In genomic region chr1:149840961-149841416, GRCm38 (mm10) we compare ENCODE assay signal across 28 mouse cellular contexts.
DNase-seq lines count a peak whose midpoint lies in the region; ATAC-seq lines count a peak whose summit lies in the region.
"Had no signal": no experiment of that assay in that cellular context is flagged by ENCODE, and none has a peak within 500 bp of the region (broad histone marks: within the 10 kb centered on the region; RNA-seq: fewer than 3 reads in every experiment).

No protein-coding gene starts in this region.

- H3K4me1 ChIP-seq in limb, embryonic 10.5 days: no peaks in the 10 kb centered on the region
- H3K4me1 ChIP-seq: embryonic facial prominence, embryonic 10.5 days; embryonic facial prominence, embryonic 15.5 days; forebrain, embryonic 12.5 days; hindbrain, embryonic 13.5 days; lung, embryonic 15.5 days; midbrain, embryonic 13.5 days; neural tube, embryonic 15.5 days had no signal

- H3K9me3 ChIP-seq in limb, embryonic 10.5 days (replicated peaks): no peaks in the 10 kb centered on the region
- H3K9me3 ChIP-seq: embryonic facial prominence, embryonic 10.5 days; embryonic facial prominence, embryonic 15.5 days; forebrain, embryonic 12.5 days; hindbrain, embryonic 13.5 days; lung, embryonic 15.5 days; midbrain, embryonic 13.5 days; neural tube, embryonic 15.5 days had no signal

- peak; percentile 95 for ATAC-seq in megakaryocyte, adult 5-6 weeks (ENCODE audit: poor library complexity, severe bottlenecking)
- ATAC-seq: forebrain, postnatal 0 days; intestine, embryonic 16.5 days; midbrain, embryonic 13.5 days had no signal

- peak; percentile 42 for DNase-seq in layer of hippocampus, adult 9-11 months
- no peak for DNase-seq in layer of hippocampus, postnatal 36 days
- DNase-seq in spleen, postnatal 36 days (ENCODE audit: low spot score in 2 of 2): peak; percentile 4 to 9
- DNase-seq in spleen, adult 12 weeks (ENCODE audit: low spot score): no peak
- DNase-seq in gastrocnemius, adult 18-20 months (ENCODE audit: low spot score): no peak
- no peak for DNase-seq in thymus, postnatal 36 days
- DNase-seq in limb, embryonic 10.5 days (ENCODE audit: low spot score): no peak
- DNase-seq: adrenal gland, postnatal 25 days; cerebellum, adult 2 months; cerebellum, postnatal 14 days; forebrain, postnatal 0 days; gastrocnemius, postnatal 14 days; heart, postnatal 36 days; kidney, adult 8-10 months; kidney, postnatal 10 days; right cerebral cortex, postnatal 25 days; spleen, adult 18-20 months had no signal

- no peak overlapping the region for H3K27ac ChIP-seq in limb, embryonic 10.5 days
- H3K27ac ChIP-seq: embryonic facial prominence, embryonic 10.5 days; embryonic facial prominence, embryonic 15.5 days; forebrain, embryonic 12.5 days; hindbrain, embryonic 13.5 days; left cerebral cortex, adult 2 months; liver, embryonic 14.5 days; lung, embryonic 15.5 days; midbrain, embryonic 13.5 days; neural tube, embryonic 15.5 days had no signal

- H3K4me3 ChIP-seq in limb, embryonic 10.5 days: no peak overlapping the region
- H3K4me3 ChIP-seq: embryonic facial prominence, embryonic 10.5 days; embryonic facial prominence, embryonic 15.5 days; forebrain, embryonic 12.5 days; hindbrain, embryonic 13.5 days; left cerebral cortex, adult 2 months; lung, embryonic 15.5 days; midbrain, embryonic 13.5 days; neural tube, embryonic 15.5 days had no signal

- H3K27me3 ChIP-seq in limb, embryonic 10.5 days (ENCODE audit: low read depth, poor library complexity, severe bottlenecking): no peaks in the 10 kb centered on the region
- H3K27me3 ChIP-seq: embryonic facial prominence, embryonic 15.5 days; forebrain, embryonic 12.5 days; hindbrain, embryonic 13.5 days; lung, embryonic 15.5 days; midbrain, embryonic 13.5 days; neural tube, embryonic 15.5 days had no signal

- H3K36me3 ChIP-seq in limb, embryonic 10.5 days: no peaks in the 10 kb centered on the region
- H3K36me3 ChIP-seq: embryonic facial prominence, embryonic 10.5 days; embryonic facial prominence, embryonic 15.5 days; forebrain, embryonic 12.5 days; hindbrain, embryonic 13.5 days; lung, embryonic 15.5 days; midbrain, embryonic 13.5 days; neural tube, embryonic 15.5 days had no signal

- WGBS in limb, embryonic 10.5 days: 91% methylated on average over 4 of the region's 4 CpGs

Comparison
In these comparisons a context has a peak if more than half of its experiments do, and no peak if none do; other contexts are left out.
1. DNase-seq: peak in layer of hippocampus, adult 9-11 months (single experiment) and spleen, postnatal 36 days (2 of 2); none in layer of hippocampus, postnatal 36 days (0 of 2), spleen, adult 12 weeks (single experiment), gastrocnemius, adult 18-20 months (single experiment), thymus, postnatal 36 days (0 of 2) and limb, embryonic 10.5 days (single experiment).